Mouse (Mus musculus) lung, embryonic 15.5 days (tissue): ENCODE results near the gene Kcnk12. TPM values are rescaled to one million over a fixed set of nuclear protein-coding genes. Genes with fewer than 3 reads are reported as not detected.

ENCODE experiments used
- ATAC-seq: fragments of 200-750 bp; cut with Nextera tagmentation; 2 replicates; pipeline ENCODE4 v1.8.0; 2017; ENCODE audit warnings: moderate number of reproducible peaks, borderline replicate concordance; ENCODE audit not compliant: low FRiP score, low TSS enrichment; ENCODE audit errors: extremely low read depth
- H3K27ac ChIP-seq: fragments of 300-500 bp; sonication (generic); 2 replicates; pipeline ENCODE4 v1.5.1; 2015; ENCODE audit warnings: moderate library complexity, mild to moderate bottlenecking, inconsistent platforms
- H3K27me3 ChIP-seq: fragments of 300-500 bp; sonication (generic); 2 replicates; pipeline ENCODE4 v1.6.1; 2015; ENCODE audit warnings: inconsistent platforms
- H3K36me3 ChIP-seq: fragments of 300-500 bp; sonication (generic); 2 replicates; pipeline ENCODE4 v1.6.1; 2015; ENCODE audit warnings: inconsistent platforms
- H3K4me1 ChIP-seq: fragments of 300-500 bp; sonication (generic); 2 replicates; pipeline ENCODE4 v1.6.1; 2015; ENCODE audit warnings: inconsistent platforms
- H3K4me2 ChIP-seq: fragments of 300-500 bp; sonication (generic); 2 replicates; pipeline ENCODE4 v1.6.1; 2015; ENCODE audit warnings: inconsistent platforms, mild to moderate bottlenecking, moderate library complexity
- H3K4me3 ChIP-seq: fragments of 300-500 bp; sonication (generic); 2 replicates; pipeline ENCODE4 v1.5.1; 2015; ENCODE audit warnings: mild to moderate bottlenecking, inconsistent platforms
- H3K9ac ChIP-seq: fragments of 300-500 bp; sonication (generic); 2 replicates; pipeline ENCODE4 v1.6.1; 2015; ENCODE audit warnings: inconsistent platforms
- H3K9me3 ChIP-seq: fragments of 300-500 bp; sonication (generic); 2 replicates; pipeline ENCODE4 v1.6.1; 2016; ENCODE audit warnings: inconsistent platforms
- WGBS: fragments of 180-500 bp; shearing (Covaris S2); methylation state at CpG from one replicate; pipeline ENCODE4 v1.1.7; 2015; 5-methylcytosine and 5-hydroxymethylcytosine counted together
- polyA plus RNA-seq: library from polyadenylated mRNA; unstranded; fragments of >200 nt; fragmentation: Nextera tagmentation; extraction: Ambion mirVana; gene quantifications from 2 replicates; pipeline ENCODE4 v1.2.1, GENCODE M21; 2015

Gene Kcnk12
- polyA plus RNA-seq, 1 experiment from 2014 or later: 0.07 TPM

DNA sequence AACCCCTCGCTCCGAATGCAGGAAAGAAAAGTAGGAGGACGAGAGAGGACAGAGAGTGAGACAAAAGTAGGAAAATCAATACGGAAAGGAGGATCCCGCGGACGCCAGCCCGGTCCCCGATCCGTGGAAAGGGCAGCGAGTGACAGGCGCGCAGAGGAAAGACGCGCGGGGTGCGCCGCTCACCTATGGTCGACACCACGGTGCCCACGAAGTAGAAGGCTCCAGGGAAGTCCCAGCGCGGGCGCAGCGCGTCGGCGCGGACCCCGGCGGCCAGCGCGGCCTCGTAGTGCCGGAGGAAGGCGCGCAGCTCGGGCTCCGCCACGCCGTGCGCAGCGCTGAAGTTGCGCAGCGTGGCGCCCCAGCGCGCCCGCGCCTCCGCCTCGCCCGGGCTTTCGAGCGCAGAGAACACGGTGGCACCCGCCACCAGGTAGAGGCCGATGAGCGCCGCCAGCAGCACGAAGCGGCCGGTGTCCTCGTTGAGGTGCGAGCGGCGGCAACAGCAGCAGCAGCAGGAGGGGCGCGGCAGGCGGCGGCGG is 845 bp downstream of the Kcnk12 start:
- Histone ChIP-seq H3K27ac (no peak overlapping the region), H3K9me3 (no peaks in the 10 kb centered on the region), H3K27me3 (peaks cover 76% of the 10 kb centered on the region), H3K4me3 (peak overlapping the region; percentile 34), H3K4me2 (peak overlapping the region; percentile 63), H3K4me1 (peaks cover 22% of the 10 kb centered on the region), H3K36me3 (no peaks in the 10 kb centered on the region), H3K9ac (no peak overlapping the region)
- no peak for ATAC-seq
- under 1% methylated on average over 71 of the region's 72 CpGs for WGBS

DNA sequence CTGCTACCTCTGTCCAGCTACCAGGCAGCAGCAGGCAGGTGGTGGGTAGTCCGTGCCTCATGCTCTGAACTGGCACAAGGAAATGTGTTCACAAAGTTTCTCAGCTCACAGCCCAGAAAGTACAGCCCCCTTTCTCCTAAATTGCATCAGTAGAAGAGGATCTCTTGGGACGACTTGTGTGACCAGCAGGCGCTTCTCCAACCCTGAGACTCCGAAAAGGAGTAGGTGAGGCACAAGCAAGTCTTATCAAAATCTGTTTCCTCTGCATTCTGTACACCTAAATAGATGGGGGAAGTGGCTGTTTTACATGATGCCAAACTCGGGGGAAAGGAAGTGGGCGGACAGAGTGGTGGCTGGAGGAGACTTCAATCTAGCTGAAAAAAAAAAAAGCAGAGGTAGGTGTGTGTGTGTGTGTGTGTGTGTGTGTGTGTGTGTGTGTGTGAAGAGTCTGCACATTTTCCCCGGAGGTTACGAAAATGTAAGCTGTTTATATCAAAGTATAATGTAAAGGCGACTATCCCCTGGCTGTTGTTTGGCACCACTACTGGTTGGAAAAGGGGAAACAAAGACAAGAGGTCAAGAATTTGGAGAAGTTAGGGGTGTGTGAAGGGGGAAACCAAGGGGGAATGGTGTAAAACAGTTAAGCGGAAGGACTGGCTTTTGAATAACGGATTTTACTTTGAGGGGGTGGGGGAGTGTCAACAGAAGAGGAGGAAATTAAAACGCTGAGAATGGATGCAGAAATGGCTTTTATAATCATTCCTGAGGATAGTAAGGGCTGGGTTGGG is 1.7 kb downstream of the Kcnk12 start:
- WGBS: 21% methylated on average over 12 of the region's 12 CpGs
- no peak overlapping the region for H3K4me2 ChIP-seq

GRCm38 (mm10) chr17:87794801-87795200 is 3.0 kb downstream of the Kcnk12 start:
- Histone ChIP-seq H3K9ac (no peak overlapping the region), H3K27me3 (peaks cover 75% of the 10 kb centered on the region)

More for the DNA sequence above, 1.7 kb downstream of the Kcnk12 start:
- ATAC-seq: no peak
- Histone ChIP-seq H3K9ac (no peak overlapping the region), H3K27ac (no peak overlapping the region), H3K9me3 (no peaks in the 10 kb centered on the region), H3K4me3 (peak overlapping the region; percentile 34; the same call in 1 of the 2 replicates), H3K4me1 (peaks cover 22% of the 10 kb centered on the region), H3K27me3 (peaks cover 81% of the 10 kb centered on the region), H3K36me3 (no peaks in the 10 kb centered on the region)

GRCm38 (mm10) chr17:87793331-87793730 is 4.5 kb downstream of the Kcnk12 start:
- 34% methylated on average over 5 of the region's 5 CpGs for WGBS
- no peak for ATAC-seq
- peaks cover 60% of the 10 kb centered on the region for H3K27me3 ChIP-seq

More at GRCm38 (mm10) chr17:87794801-87795200, 3.0 kb downstream of the Kcnk12 start:
- H3K4me1 ChIP-seq: peaks cover 22% of the 10 kb centered on the region
- H3K9me3 ChIP-seq: no peaks in the 10 kb centered on the region
- no peak overlapping the region for H3K27ac ChIP-seq
- H3K36me3 ChIP-seq: no peaks in the 10 kb centered on the region
- no peak overlapping the region for H3K4me3 ChIP-seq
- 72% methylated on average over 5 of the region's 5 CpGs for WGBS
- ATAC-seq: no peak
- no peak overlapping the region for H3K4me2 ChIP-seq

DNA sequence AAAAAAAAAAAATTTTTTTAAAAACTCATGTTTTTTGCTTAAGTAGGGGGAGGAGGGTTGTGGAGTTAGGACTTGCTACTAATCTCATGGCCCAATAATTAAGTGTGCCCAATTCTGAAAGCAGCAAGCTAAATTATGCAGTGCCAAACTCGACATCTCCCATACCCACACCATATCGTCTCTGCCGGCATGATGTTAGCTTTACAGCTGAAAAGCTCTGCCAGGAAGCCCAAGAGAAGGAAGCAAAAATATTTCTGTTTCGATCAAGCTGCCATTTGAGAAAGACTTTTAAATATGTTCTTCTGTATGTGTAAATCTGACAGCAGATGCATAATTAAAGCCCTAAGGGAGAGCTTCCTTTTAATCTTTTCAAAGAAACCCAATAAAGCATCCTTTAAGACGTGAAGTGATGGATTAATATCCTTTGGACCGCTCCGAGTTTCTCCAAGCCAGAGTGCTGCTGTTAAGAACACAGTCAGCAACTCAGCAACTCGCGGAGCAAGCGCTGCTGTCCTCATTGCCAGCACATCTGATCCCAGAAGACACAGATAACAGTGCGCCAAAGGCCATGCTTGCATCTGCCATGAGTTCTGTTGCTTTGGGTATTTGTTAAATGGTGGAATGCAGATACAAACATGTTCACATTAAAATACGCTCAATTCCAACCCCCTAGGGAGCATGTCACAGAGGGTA is 5.0 kb downstream of the Kcnk12 start:
- Histone ChIP-seq H3K36me3 (no peaks in the 10 kb centered on the region), H3K4me1 (peaks cover 13% of the 10 kb centered on the region), H3K27me3 (peaks cover 54% of the 10 kb centered on the region), H3K9ac (no peak overlapping the region), H3K4me2 (no peak overlapping the region), H3K27ac (no peak overlapping the region), H3K9me3 (no peaks in the 10 kb centered on the region), H3K4me3 (no peak overlapping the region)
- ATAC-seq: no peak
- 55% methylated on average over 12 of the region's 12 CpGs for WGBS

More at GRCm38 (mm10) chr17:87793331-87793730, 4.5 kb downstream of the Kcnk12 start:
- H3K4me1 ChIP-seq: peaks cover 18% of the 10 kb centered on the region
- no peaks in the 10 kb centered on the region for H3K9me3 ChIP-seq
- H3K4me3 ChIP-seq: no peak overlapping the region
- no peak overlapping the region for H3K4me2 ChIP-seq
- no peak overlapping the region for H3K9ac ChIP-seq
- H3K36me3 ChIP-seq: no peaks in the 10 kb centered on the region
- no peak overlapping the region for H3K27ac ChIP-seq

DNA sequence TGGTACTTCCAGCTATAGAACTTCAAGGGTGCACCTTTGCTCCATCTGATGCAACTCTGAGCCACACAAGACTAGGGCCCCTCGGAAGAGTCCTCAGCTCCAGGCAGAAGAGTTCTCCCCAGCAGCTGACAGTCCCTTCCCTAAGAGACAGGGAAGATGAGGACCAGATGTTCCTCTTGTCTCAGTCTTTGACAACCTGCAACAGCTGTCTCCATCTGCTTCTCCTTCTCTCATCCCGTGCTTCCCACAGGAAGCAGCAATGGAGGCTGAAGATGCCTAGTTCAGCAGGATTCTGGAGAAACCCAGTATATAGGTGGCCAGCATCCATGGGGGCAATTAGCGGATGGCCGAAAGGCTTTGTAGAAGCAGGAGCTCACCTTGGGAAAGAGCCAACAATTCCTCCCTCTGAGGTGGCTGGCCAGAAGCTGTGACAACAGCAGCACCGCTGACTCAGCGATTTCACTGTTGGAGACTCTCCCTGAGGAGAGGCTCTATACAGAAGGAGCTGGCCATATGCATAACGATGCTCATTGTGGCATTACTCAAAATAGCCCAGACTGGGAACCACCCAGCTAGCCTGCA is 6.2 kb downstream of the Kcnk12 start:
- Histone ChIP-seq H3K4me3 (no peak overlapping the region), H3K4me1 (peaks cover under 1% of the 10 kb centered on the region), H3K36me3 (no peaks in the 10 kb centered on the region), H3K9ac (no peak overlapping the region), H3K27ac (no peak overlapping the region), H3K27me3 (peaks cover 43% of the 10 kb centered on the region), H3K9me3 (no peaks in the 10 kb centered on the region), H3K4me2 (no peak overlapping the region)
- WGBS: 58% methylated on average over 7 of the region's 7 CpGs
- no peak for ATAC-seq

- Histone ChIP-seq H3K27me3 (peaks cover 33% of the 10 kb centered on the region), H3K36me3 (no peaks in the 10 kb centered on the region), H3K27ac (no peak overlapping the region), H3K9me3 (no peaks in the 10 kb centered on the region), H3K4me2 (no peak overlapping the region), H3K4me1 (no peaks in the 10 kb centered on the region), H3K9ac (no peak overlapping the region), H3K4me3 (no peak overlapping the region)
- WGBS: 85% methylated on average over 5 of the region's 5 CpGs
- ATAC-seq: no peak
Observed at GRCm38 (mm10) chr17:87790661-87791060, 7.1 kb downstream of the Kcnk12 start.

GRCm38 (mm10) chr17:87788216-87788615 is 9.6 kb downstream of the Kcnk12 start:
- Histone ChIP-seq H3K4me3 (no peak overlapping the region), H3K4me2 (no peak overlapping the region), H3K4me1 (no peaks in the 10 kb centered on the region), H3K27ac (no peak overlapping the region), H3K36me3 (no peaks in the 10 kb centered on the region), H3K9ac (no peak overlapping the region), H3K9me3 (no peaks in the 10 kb centered on the region), H3K27me3 (peaks cover 11% of the 10 kb centered on the region; the same call in 1 of the 2 replicates)
- no peak for ATAC-seq
- 52% methylated on average over 6 of the region's 6 CpGs for WGBS

- no peak for ATAC-seq
- peaks cover 8% of the 10 kb centered on the region; the same call in 1 of the 2 replicates for H3K27me3 ChIP-seq
- H3K9me3 ChIP-seq: no peaks in the 10 kb centered on the region
- 83% methylated on average over 4 of the region's 4 CpGs for WGBS
- no peak overlapping the region for H3K4me2 ChIP-seq
- no peak overlapping the region for H3K4me3 ChIP-seq
- H3K9ac ChIP-seq: no peak overlapping the region
- H3K36me3 ChIP-seq: no peaks in the 10 kb centered on the region
- H3K27ac ChIP-seq: no peak overlapping the region
- H3K4me1 ChIP-seq: no peaks in the 10 kb centered on the region
Observed at GRCm38 (mm10) chr17:87787711-87788110, 10.1 kb downstream of the Kcnk12 start.

DNA sequence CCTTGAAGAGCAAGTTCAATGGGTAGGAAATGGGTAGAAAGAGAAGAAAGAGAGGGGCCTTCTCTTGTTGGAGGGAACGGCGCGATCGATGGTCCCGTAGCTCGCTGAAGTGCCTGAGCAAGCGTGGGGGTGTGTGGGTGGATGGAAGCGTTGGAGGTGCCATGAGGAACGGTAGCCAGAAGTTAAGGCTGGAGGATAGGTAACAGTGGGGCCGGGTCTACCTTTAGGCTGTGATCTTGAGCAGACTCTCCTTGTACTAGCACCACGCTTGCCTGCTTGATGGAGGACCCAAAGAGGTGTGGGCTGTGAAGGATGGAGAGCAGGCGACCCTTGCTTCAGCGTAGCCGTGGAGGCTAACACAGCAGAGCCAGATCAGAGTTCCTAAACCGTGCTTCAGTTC is 12.1 kb downstream of the Kcnk12 start:
- Histone ChIP-seq H3K4me2 (no peak overlapping the region), H3K9me3 (no peaks in the 10 kb centered on the region), H3K36me3 (no peaks in the 10 kb centered on the region), H3K27me3 (no peaks in the 10 kb centered on the region), H3K9ac (no peak overlapping the region), H3K27ac (no peak overlapping the region), H3K4me3 (no peak overlapping the region), H3K4me1 (no peaks in the 10 kb centered on the region)
- 90% methylated on average over 15 of the region's 15 CpGs for WGBS
- ATAC-seq: no peak

- H3K27me3 ChIP-seq: no peaks in the 10 kb centered on the region
- H3K4me1 ChIP-seq: no peaks in the 10 kb centered on the region
- no peak overlapping the region for H3K27ac ChIP-seq
- H3K4me2 ChIP-seq: no peak overlapping the region
- WGBS: 78% methylated on average over 2 of the region's 2 CpGs
- no peaks in the 10 kb centered on the region for H3K36me3 ChIP-seq
- no peak overlapping the region for H3K9ac ChIP-seq
- H3K4me3 ChIP-seq: no peak overlapping the region
- ATAC-seq: no peak
- H3K9me3 ChIP-seq: no peaks in the 10 kb centered on the region
Observed at GRCm38 (mm10) chr17:87784911-87785310, 12.9 kb downstream of the Kcnk12 start.
